Mouse (Mus musculus) limb, embryonic 11.5 days (tissue): Measurements from ENCODE around the gene Ankzf1. TPM values are rescaled to one million over a fixed set of nuclear protein-coding genes. Genes with fewer than 3 reads are reported as not detected.

Experiments used
- ATAC-seq: fragments of 200-750 bp; cut with Nextera tagmentation; 2 replicates; pipeline ENCODE4 v1.8.0; 2017; ENCODE audit warnings: low read depth; ENCODE audit not compliant: insufficient number of reproducible peaks, low FRiP score, low TSS enrichment
- DNase-seq: peaks from one replicate; pipeline ENCODE4 v3.0.0-alpha.2; 2015; ENCODE audit warnings: low spot score
- H3K27ac ChIP-seq: fragments of 300-500 bp; sonication (generic); replicated peaks from 2 replicates; pipeline ENCODE4 v1.5.1; 2014; ENCODE audit warnings: low read depth, mild to moderate bottlenecking, low read length
- H3K27me3 ChIP-seq: fragments of 300-500 bp; sonication (generic); 2 replicates; pipeline ENCODE4 v1.6.1; 2014; ENCODE audit warnings: mild to moderate bottlenecking, low read length, mixed read lengths; ENCODE audit not compliant: control insufficient read depth, insufficient read depth
- H3K36me3 ChIP-seq: fragments of 300-500 bp; sonication (generic); 2 replicates; pipeline ENCODE4 v1.6.1; 2014; ENCODE audit warnings: mild to moderate bottlenecking, low read length, moderate library complexity, mixed read lengths; ENCODE audit not compliant: control insufficient read depth, insufficient read depth
- H3K4me1 ChIP-seq: fragments of 300-500 bp; sonication (generic); 2 replicates; pipeline ENCODE4 v1.6.1; 2014; ENCODE audit warnings: low read length, mixed read lengths; ENCODE audit not compliant: control insufficient read depth, insufficient read depth
- H3K4me2 ChIP-seq: fragments of 300-500 bp; sonication (generic); 2 replicates; pipeline ENCODE4 v1.6.1; 2014; ENCODE audit warnings: low read depth, mild to moderate bottlenecking, moderate library complexity; ENCODE audit not compliant: severe bottlenecking
- H3K4me3 ChIP-seq: fragments of 300-500 bp; sonication (generic); 2 replicates; pipeline ENCODE4 v1.5.1; 2014; ENCODE audit warnings: low read depth, low read length
- H3K9ac ChIP-seq: fragments of 300-500 bp; sonication (generic); 2 replicates; pipeline ENCODE4 v1.6.1; 2014; ENCODE audit warnings: mild to moderate bottlenecking, low read length
- H3K9me3 ChIP-seq: fragments of 300-500 bp; sonication (generic); 2 replicates; pipeline ENCODE4 v1.6.1; 2016; ENCODE audit warnings: low read length; ENCODE audit not compliant: control insufficient read depth
- WGBS: fragments of 180-500 bp; shearing (Covaris S2); extraction: QIAGEN DNeasy Blood & Tissue Kit; methylation state at CpG from one replicate; pipeline ENCODE4 v1.1.7; 2014; 5-methylcytosine and 5-hydroxymethylcytosine counted together
- polyA plus RNA-seq: library from polyadenylated mRNA; unstranded; fragments of >200 nt; fragmentation: Nextera tagmentation; extraction: Ambion mirVana; gene quantifications from 2 replicates; pipeline ENCODE4 v1.2.1, GENCODE M21; 2014

Ankzf1 gene
- polyA plus RNA-seq, 1 experiment from 2014 or later, result 17.5 TPM

DNA sequence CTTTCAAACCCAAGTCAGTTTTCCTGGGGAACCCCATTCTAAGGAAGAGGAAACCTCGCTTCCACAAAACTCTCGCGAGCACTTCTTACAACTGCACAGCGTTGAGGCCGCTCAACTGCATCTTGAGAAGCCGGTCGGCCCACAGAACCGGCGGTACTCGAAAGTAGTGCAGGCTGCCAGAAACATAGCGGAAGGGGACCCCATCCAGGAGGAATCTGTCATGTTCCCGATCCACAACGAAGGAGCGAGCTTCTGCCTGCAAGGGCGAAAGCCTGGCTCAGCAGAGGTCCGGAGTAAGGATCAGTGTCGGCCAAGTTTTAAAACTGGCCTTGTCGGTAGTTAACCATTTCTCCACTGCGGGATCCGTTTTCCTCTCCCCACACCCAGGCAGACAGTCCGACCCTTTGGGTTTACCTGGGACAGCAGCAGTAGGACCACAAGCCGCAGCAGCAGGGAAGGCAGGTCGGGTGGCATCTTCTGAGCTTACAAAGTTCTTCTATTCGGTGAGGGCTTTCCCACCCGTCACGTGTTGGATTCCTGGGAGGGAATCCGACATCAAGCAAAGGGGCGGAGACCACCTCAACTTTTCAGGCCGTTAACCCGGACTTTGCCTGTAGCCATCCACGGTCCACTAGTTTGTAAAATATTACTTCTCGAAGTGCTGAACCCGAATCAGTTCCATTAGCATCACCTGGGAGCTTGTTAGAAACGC, 17.2 kb downstream of the Ankzf1 start:
- no peaks in the 10 kb centered on the region for H3K9me3 ChIP-seq
- DNase-seq, result peak; percentile 47
- no peaks in the 10 kb centered on the region for H3K27me3 ChIP-seq
- no peaks in the 10 kb centered on the region; the same call in 1 of the 2 replicates for H3K36me3 ChIP-seq
- peak overlapping the region; percentile 31 for H3K4me3 ChIP-seq
- H3K27ac ChIP-seq, result no peak overlapping the region
- no peak for ATAC-seq
- H3K9ac ChIP-seq, result peak overlapping the region; percentile 55
- peaks cover 9% of the 10 kb centered on the region for H3K4me1 ChIP-seq
- peak overlapping the region; percentile 56 for H3K4me2 ChIP-seq
- WGBS, result 15% methylated on average over 34 of the region's 34 CpGs

DNA sequence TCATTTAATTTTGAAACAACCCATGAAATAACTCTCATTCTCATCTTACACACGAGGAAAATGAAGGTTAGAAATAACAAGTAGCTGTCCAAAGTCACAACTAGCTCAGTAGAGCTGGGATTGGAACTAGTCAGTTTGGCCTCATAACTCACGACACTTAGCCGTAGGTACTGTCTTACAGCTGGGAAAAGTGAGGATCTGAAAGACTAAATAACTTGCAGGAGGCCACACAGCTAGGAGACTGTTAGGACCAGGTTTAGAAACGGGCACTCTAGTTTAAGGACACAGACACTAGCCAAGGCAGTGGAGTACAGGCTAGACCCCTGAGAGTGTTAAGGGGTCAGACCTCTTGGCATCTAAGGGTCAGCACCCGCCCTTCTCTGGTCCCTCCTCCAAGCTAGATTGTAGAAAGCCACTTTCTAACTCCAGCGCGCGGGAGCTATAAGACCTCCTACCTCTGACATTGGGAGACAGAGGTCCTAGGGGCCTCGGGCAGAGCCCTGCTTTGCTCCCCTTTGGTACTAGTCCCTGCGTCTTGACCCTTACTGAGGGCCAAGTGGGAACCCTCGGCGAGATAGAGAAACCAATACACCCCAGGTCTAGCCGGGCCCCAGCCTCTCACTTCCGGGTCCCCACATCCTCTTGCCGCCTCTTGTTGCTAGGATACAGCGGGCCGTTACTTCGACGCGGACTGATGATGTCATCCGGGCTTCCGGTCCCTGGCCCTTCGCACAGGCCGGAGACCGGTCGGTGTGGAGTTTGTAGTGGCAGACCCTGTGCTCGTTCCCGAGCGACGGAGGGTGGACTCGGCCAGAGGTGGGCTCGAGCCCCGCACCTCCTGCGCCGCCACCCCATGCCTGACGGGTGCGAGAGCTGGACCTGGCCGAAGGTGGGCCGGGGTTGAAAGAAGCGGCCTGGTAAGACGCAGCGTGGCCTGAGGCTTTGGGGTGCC, 18.5 kb downstream of the Ankzf1 start, which contains the start of the genes Glb1l and Stk16:
Gene Glb1l, minus strand, starts transcription at position 678 of the 952 bp plus-strand sequence.
Gene Stk16, plus strand, starts transcription at position 703 of the 952 bp plus-strand sequence.
- Histone ChIP-seq H3K9ac (peak within 1 kb of the TSS; percentile 80), H3K27ac (no peak within 1 kb of the TSS), H3K4me2 (peak within 1 kb of the TSS; percentile 78), H3K36me3 (peaks cover 3% of the 10 kb centered on the region; the same call in 1 of the 2 replicates), H3K9me3 (no peaks in the 10 kb centered on the region), H3K4me1 (peaks cover 9% of the 10 kb centered on the region), H3K4me3 (peak within 1 kb of the TSS; percentile 79), H3K27me3 (no peaks in the 10 kb centered on the region)
- 5% methylated on average over 42 of the region's 42 CpGs for WGBS
- DNase-seq, result peak; percentile 99
- peak; percentile 90 for ATAC-seq

- no peak for DNase-seq
- no peak overlapping the region for H3K27ac ChIP-seq
- ATAC-seq, result no peak
- no peaks in the 10 kb centered on the region for H3K27me3 ChIP-seq
- 13% methylated on average over 17 of the region's 17 CpGs for WGBS
- peak overlapping the region; percentile 80 for H3K9ac ChIP-seq
- H3K9me3 ChIP-seq, result no peaks in the 10 kb centered on the region
- H3K36me3 ChIP-seq, result peaks cover 5% of the 10 kb centered on the region; the same call in 1 of the 2 replicates
- H3K4me3 ChIP-seq, result peak overlapping the region; percentile 79
- peak overlapping the region; percentile 78 for H3K4me2 ChIP-seq
- peaks cover 9% of the 10 kb centered on the region for H3K4me1 ChIP-seq
Measured at GRCm38 (mm10) chr1:75211141-75211708, 19.3 kb downstream of the Ankzf1 start.

DNA sequence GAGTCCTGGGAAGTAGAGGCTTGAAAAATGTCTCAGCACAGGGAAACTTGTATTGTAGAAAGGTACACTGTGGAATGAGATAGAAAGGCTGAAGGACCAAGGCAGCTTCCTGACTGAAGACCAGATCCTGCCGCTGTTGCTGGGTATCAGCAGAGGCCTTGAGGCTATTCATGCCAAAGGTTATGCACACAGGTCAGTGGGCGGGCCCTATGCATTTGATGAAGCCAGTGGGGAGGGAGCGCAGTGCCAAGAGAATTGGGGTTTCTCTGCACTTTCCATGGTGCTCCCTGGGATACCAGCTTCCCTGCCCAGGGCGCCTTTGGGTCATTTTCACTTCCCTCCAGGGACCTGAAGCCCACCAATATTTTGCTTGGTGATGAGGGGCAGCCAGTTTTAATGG, 20.6 kb downstream of the Ankzf1 start:
- no peak overlapping the region for H3K9ac ChIP-seq
- DNase-seq, result no peak
- H3K4me3 ChIP-seq, result no peak overlapping the region
- H3K4me2 ChIP-seq, result no peak overlapping the region
- H3K9me3 ChIP-seq, result no peaks in the 10 kb centered on the region
- peaks cover 5% of the 10 kb centered on the region; the same call in 1 of the 2 replicates for H3K36me3 ChIP-seq
- no peak for ATAC-seq
- H3K4me1 ChIP-seq, result peaks cover 9% of the 10 kb centered on the region
- H3K27ac ChIP-seq, result no peak overlapping the region
- peaks cover 5% of the 10 kb centered on the region for H3K27me3 ChIP-seq
- 88% methylated on average over 4 of the region's 4 CpGs for WGBS

DNA sequence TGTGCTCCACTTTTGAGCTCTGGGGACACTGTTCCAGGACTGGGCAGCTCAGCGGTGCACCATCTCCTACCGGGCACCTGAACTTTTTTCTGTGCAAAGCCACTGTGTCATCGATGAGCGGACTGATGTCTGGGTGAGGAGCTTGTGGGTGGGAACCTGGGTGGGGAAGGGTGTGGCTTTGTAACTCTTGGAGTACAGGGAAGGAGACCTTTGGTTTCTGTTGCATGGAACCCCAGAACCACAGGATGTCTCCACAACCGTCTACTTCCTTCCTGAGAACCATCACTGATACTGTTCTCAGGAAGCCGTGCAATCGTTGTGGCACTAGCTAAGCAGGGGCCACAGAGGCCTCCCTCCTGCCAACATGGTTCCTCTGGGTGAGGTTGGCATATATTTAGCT, 21.1 kb downstream of the Ankzf1 start:
- 87% methylated on average over 7 of the region's 7 CpGs for WGBS
- no peak overlapping the region for H3K4me3 ChIP-seq

DNA sequence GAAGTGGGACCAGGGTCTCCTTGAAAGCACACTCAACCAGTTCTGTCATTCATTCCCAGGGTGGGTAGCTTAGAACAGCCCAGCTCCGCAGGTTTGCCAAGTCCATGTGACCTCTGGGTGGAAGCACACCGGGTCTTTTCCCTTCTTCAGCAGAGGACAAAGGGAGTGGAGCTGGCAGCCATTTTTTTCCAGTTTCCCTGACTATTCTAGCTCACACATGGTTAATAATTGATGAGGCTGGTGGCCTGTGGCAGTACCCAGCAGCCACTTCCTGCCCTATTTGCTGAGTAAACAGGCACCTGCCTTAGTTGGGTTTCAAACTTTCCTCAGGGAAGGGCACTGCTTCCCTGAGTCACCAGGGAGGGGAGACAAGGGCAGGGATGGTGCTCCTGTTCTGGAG, 22.5 kb downstream of the Ankzf1 start:
- Histone ChIP-seq H3K27ac (no peak overlapping the region), H3K27me3 (peaks cover 24% of the 10 kb centered on the region), H3K9ac (no peak overlapping the region), H3K9me3 (no peaks in the 10 kb centered on the region), H3K4me3 (no peak overlapping the region), H3K36me3 (peaks cover 5% of the 10 kb centered on the region; the same call in 1 of the 2 replicates), H3K4me1 (peaks cover 22% of the 10 kb centered on the region), H3K4me2 (no peak overlapping the region)
- ATAC-seq (no peak), DNase-seq (no peak)
- WGBS, result 89% methylated on average over 2 of the region's 2 CpGs

More for the DNA sequence above, 21.1 kb downstream of the Ankzf1 start:
- no peak overlapping the region for H3K9ac ChIP-seq
- H3K27ac ChIP-seq, result no peak overlapping the region
- H3K9me3 ChIP-seq, result no peaks in the 10 kb centered on the region
- no peak for DNase-seq
- peaks cover 11% of the 10 kb centered on the region for H3K4me1 ChIP-seq
- peaks cover 10% of the 10 kb centered on the region for H3K27me3 ChIP-seq
- peaks cover 5% of the 10 kb centered on the region; the same call in 1 of the 2 replicates for H3K36me3 ChIP-seq
- no peak for ATAC-seq
- H3K4me2 ChIP-seq, result no peak overlapping the region

DNA sequence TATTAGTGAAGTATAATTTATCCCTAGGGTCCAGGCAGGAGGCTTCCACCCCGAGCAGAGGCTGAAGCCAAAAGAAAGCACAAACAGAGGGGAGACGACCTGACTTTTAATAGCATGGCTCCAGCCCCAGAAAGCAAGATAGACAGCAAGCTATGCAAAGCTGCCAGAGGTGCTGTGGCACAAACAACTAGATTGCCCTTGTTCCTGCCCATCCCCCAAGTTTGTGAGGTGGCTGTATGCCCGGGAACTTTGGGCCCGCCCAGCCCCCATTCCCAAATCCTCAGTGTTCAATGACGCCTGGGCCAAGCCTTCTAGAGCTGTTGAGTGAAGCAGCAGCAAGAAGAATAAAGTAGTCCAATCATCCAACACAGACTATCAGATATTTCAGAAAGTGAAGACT, 22.9 kb downstream of the Ankzf1 start:
- ATAC-seq (no peak), DNase-seq (no peak)
- Histone ChIP-seq H3K36me3 (peaks cover 5% of the 10 kb centered on the region; the same call in 1 of the 2 replicates), H3K27me3 (peaks cover 28% of the 10 kb centered on the region), H3K9ac (no peak overlapping the region), H3K27ac (no peak overlapping the region), H3K9me3 (no peaks in the 10 kb centered on the region), H3K4me3 (no peak overlapping the region), H3K4me1 (peaks cover 24% of the 10 kb centered on the region), H3K4me2 (no peak overlapping the region)
- 77% methylated on average over 5 of the region's 5 CpGs for WGBS

GRCm38 (mm10) chr1:75215785-75216184, 23.8 kb downstream of the Ankzf1 start:
- Histone ChIP-seq H3K4me1 (peaks cover 19% of the 10 kb centered on the region), H3K27ac (no peak overlapping the region), H3K4me2 (no peak overlapping the region), H3K9ac (no peak overlapping the region), H3K4me3 (no peak overlapping the region), H3K27me3 (peaks cover 37% of the 10 kb centered on the region), H3K36me3 (peaks cover 5% of the 10 kb centered on the region; the same call in 1 of the 2 replicates), H3K9me3 (no peaks in the 10 kb centered on the region)
- no peak for DNase-seq
- WGBS, result 90% methylated on average over 9 of the region's 9 CpGs
- ATAC-seq, result no peak
